9 mouse cellular contexts compared by ENCODE assay signal in genomic region chr11:116980313-116980712, GRCm38 (mm10).
DNase-seq lines count a peak whose midpoint lies in the region; ATAC-seq lines count a peak whose summit lies in the region.
"Had no signal": no experiment of that assay in that cellular context is flagged by ENCODE, and none has a peak within 500 bp of the region (broad histone marks: within the 10 kb centered on the region; RNA-seq: fewer than 3 reads in every experiment).

No protein-coding gene starts in this region.

- no peaks in the 10 kb centered on the region for H3K36me3 ChIP-seq in limb, embryonic 12.5 days

- H3K27me3 ChIP-seq in limb, embryonic 12.5 days = no peaks in the 10 kb centered on the region

- H3K27ac ChIP-seq in limb, embryonic 12.5 days = peak overlapping the region; percentile 59

- WGBS in limb, embryonic 12.5 days = 23% methylated on average over 5 of the region's 5 CpGs

- ATAC-seq in limb, embryonic 12.5 days (ENCODE audit: insufficient number of reproducible peaks, insufficient read depth, low FRiP score, low TSS enrichment, low read depth) = peak; percentile 56

- H3K4me1 ChIP-seq in limb, embryonic 12.5 days (replicated peaks) = peaks cover 19% of the 10 kb centered on the region

- intact Hi-C loops in left cerebral cortex, postnatal 36 days (cut with DNase I) = no loop called here

- peak overlapping the region; percentile 8; the same call in 1 of the 2 replicates for H3K4me2 ChIP-seq in limb, embryonic 12.5 days

- H3K4me3 ChIP-seq in limb, embryonic 12.5 days (replicated peaks) = no peak overlapping the region

- no peak overlapping the region for H3K9ac ChIP-seq in limb, embryonic 12.5 days (replicated peaks)

- H3K9me3 ChIP-seq in limb, embryonic 12.5 days = no peaks in the 10 kb centered on the region

- DNase-seq in cerebellum, postnatal 10 days = peak; percentile 60 to 61
- no peak for DNase-seq in cerebellum, adult 18-20 months
- DNase-seq in ovary, postnatal 14 days (ENCODE audit: low spot score) = peak; percentile 28
- no peak for DNase-seq in ovary, postnatal 10 days (ENCODE audit: low spot score)
- no peak for DNase-seq in left cerebral cortex, adult 9 months (ENCODE audit: low spot score in 2 of 2)
- DNase-seq in layer of hippocampus, adult 9-11 months = no peak
- DNase-seq in left cerebral cortex, postnatal 36 days (ENCODE audit: low spot score in 2 of 2) = no peak
- DNase-seq: thymus, postnatal 36 days had no signal

Comparison
In these comparisons a context has a peak if more than half of its experiments do, and no peak if none do; other contexts are left out.
1. DNase-seq: peak in cerebellum, postnatal 10 days (2 of 2) and ovary, postnatal 14 days (single experiment); none in cerebellum, adult 18-20 months (0 of 2), ovary, postnatal 10 days (single experiment), left cerebral cortex, adult 9 months (0 of 2), layer of hippocampus, adult 9-11 months (single experiment) and left cerebral cortex, postnatal 36 days (0 of 2).